Mouse (Mus musculus): Measurements from ENCODE around the gene Lamtor5. TPM values are rescaled to one million over a fixed set of nuclear protein-coding genes. Genes with fewer than 3 reads are reported as not detected.

Lamtor5 gene
- polyA plus RNA-seq, 2 experiments = 44.7 to 109 TPM

- no peak for ATAC-seq (ENCODE audit: insufficient read depth)
- TF ChIP-seq CTCF (IDR thresholded peaks at IDR 0.05; ENCODE audit: low read depth) (no peak), EP300 (IDR thresholded peaks at IDR 0.05; ENCODE audit: low read depth) (no peak)
- H3K27me3 ChIP-seq (ENCODE audit: control insufficient read depth, insufficient read depth, low read length) = no peaks in the 10 kb centered on the region
Measured at GRCm38 (mm10) chr3:107241389-107242094, 37.1 kb upstream of the Lamtor5 start.

DNA sequence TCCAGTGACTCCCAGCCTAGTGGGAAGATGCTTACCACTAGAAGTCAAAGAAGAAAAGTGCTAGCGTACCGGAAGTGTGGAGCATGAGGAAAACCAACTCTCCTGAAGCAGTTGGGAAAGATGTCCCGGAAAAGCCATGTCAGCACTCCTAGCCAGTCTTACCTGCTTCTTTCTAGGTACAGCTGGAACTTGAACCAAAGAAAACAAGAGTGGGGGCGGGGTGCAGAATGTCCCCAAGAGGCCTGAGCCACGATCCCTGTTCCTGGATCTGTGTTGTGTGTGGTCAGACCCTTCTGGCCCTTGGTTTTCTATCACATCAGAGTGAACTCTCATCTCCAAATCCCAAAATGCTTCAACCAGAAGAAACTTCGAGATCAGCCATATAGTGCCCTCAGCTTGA is 31.8 kb upstream of the Lamtor5 start:
- H3K4me1 ChIP-seq (replicated peaks; ENCODE audit: control insufficient read depth in 2 of 2, insufficient read depth in 2 of 2, low read length in 1 of 2) = no peaks in the 10 kb centered on the region
- no peak overlapping the region for H3K27ac ChIP-seq
- TF ChIP-seq CTCF (IDR thresholded peaks at IDR 0.05; ENCODE audit: low read depth) = no peak
- no peak for TF ChIP-seq EP300 (IDR thresholded peaks at IDR 0.05; ENCODE audit: low read depth)
- H3K36me3 ChIP-seq (replicated peaks; ENCODE audit: control insufficient read depth, insufficient read depth, low read depth) = no peaks in the 10 kb centered on the region
- no peaks in the 10 kb centered on the region for H3K27me3 ChIP-seq (ENCODE audit: control insufficient read depth, insufficient read depth, low read length)
- no peak overlapping the region for H3K9ac ChIP-seq (replicated peaks)
- 62% methylated on average over 6 of the region's 6 CpGs for WGBS (ENCODE audit: insufficient replicate concordance)
- no peak overlapping the region for H3K4me3 ChIP-seq (ENCODE audit: insufficient read depth in 1 of 2, low read depth in 2 of 2, low read length in 2 of 2)
- no peaks in the 10 kb centered on the region for H3K9me3 ChIP-seq (ENCODE audit: control insufficient read depth, low read length)
- no peak overlapping the region for H3K4me2 ChIP-seq (ENCODE audit: low read depth)
- ATAC-seq (ENCODE audit: insufficient read depth) (no peak), DNase-seq (ENCODE audit: low read depth in 3 of 3, low spot score in 3 of 3) (no peak)

More at GRCm38 (mm10) chr3:107241389-107242094, 37.1 kb upstream of the Lamtor5 start:
- Histone ChIP-seq H3K4me1 (replicated peaks; ENCODE audit: control insufficient read depth in 2 of 2, insufficient read depth in 2 of 2, low read length in 1 of 2) (no peaks in the 10 kb centered on the region), H3K9me3 (ENCODE audit: control insufficient read depth, low read length) (no peaks in the 10 kb centered on the region), H3K9ac (replicated peaks) (no peak overlapping the region), H3K4me3 (ENCODE audit: insufficient read depth in 1 of 2, low read depth in 2 of 2, low read length in 2 of 2) (no peak overlapping the region), H3K36me3 (replicated peaks; ENCODE audit: control insufficient read depth, insufficient read depth, low read depth) (no peaks in the 10 kb centered on the region), H3K27ac (no peak overlapping the region), H3K4me2 (ENCODE audit: low read depth) (no peak overlapping the region)
- DNase-seq (ENCODE audit: low read depth in 3 of 3, low spot score in 3 of 3) = no peak
- WGBS (ENCODE audit: insufficient replicate concordance) = 40% methylated on average over 14 of the region's 14 CpGs

DNA sequence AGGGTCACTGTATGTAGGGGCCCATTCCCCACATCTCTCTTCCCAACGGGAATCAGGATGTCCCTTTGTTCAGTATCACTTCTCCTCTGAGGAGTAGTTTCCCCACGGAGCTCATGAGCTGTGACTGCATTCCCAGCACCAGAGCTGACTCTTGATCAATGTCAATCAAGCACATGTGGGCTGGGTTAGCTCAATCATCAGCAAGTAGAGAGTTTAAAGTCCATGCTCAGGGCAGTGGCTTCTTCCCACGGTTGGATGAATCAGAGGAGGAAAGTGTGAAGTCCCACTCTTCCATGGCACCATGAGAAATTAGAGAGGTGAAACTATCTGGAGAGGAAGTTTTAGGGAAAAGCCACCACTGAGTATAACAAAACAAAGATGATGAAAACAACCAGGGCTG is 29.6 kb upstream of the Lamtor5 start:
- DNase-seq (ENCODE audit: low read depth in 3 of 3, low spot score in 3 of 3) (no peak), ATAC-seq (ENCODE audit: insufficient read depth) (no peak)
- TF ChIP-seq EP300 (IDR thresholded peaks at IDR 0.05; ENCODE audit: low read depth) (no peak), CTCF (IDR thresholded peaks at IDR 0.05; ENCODE audit: low read depth) (no peak)
- WGBS (ENCODE audit: insufficient replicate concordance) = 37% methylated on average over 3 of the region's 3 CpGs
- H3K4me3 ChIP-seq (ENCODE audit: insufficient read depth in 1 of 2, low read depth in 2 of 2, low read length in 2 of 2) = no peak overlapping the region
- H3K36me3 ChIP-seq (replicated peaks; ENCODE audit: control insufficient read depth, insufficient read depth, low read depth) = no peaks in the 10 kb centered on the region
- H3K9me3 ChIP-seq (ENCODE audit: control insufficient read depth, low read length) = no peaks in the 10 kb centered on the region
- no peak overlapping the region for H3K9ac ChIP-seq (replicated peaks)
- no peak overlapping the region for H3K27ac ChIP-seq
- H3K4me1 ChIP-seq (replicated peaks; ENCODE audit: control insufficient read depth in 2 of 2, insufficient read depth in 2 of 2, low read length in 1 of 2) = no peaks in the 10 kb centered on the region
- no peak overlapping the region for H3K4me2 ChIP-seq (ENCODE audit: low read depth)
- no peaks in the 10 kb centered on the region for H3K27me3 ChIP-seq (ENCODE audit: control insufficient read depth, insufficient read depth, low read length)

GRCm38 (mm10) chr3:107250320-107250719 is 28.3 kb upstream of the Lamtor5 start:
- WGBS (ENCODE audit: insufficient replicate concordance) = 12% methylated on average over 2 of the region's 2 CpGs
- H3K27me3 ChIP-seq (ENCODE audit: control insufficient read depth, insufficient read depth, low read length) = no peaks in the 10 kb centered on the region
- no peak for DNase-seq (ENCODE audit: low read depth in 3 of 3, low spot score in 3 of 3)
- ATAC-seq (ENCODE audit: insufficient read depth) = no peak
- H3K36me3 ChIP-seq (replicated peaks; ENCODE audit: control insufficient read depth, insufficient read depth, low read depth) = no peaks in the 10 kb centered on the region
- no peak overlapping the region for H3K9ac ChIP-seq (replicated peaks)
- TF ChIP-seq CTCF (IDR thresholded peaks at IDR 0.05; ENCODE audit: low read depth) = no peak
- TF ChIP-seq EP300 (IDR thresholded peaks at IDR 0.05; ENCODE audit: low read depth) = no peak
- no peaks in the 10 kb centered on the region for H3K9me3 ChIP-seq (ENCODE audit: control insufficient read depth, low read length)
- H3K4me2 ChIP-seq (ENCODE audit: low read depth) = no peak overlapping the region
- no peak overlapping the region for H3K27ac ChIP-seq
- H3K4me1 ChIP-seq (replicated peaks; ENCODE audit: control insufficient read depth in 2 of 2, insufficient read depth in 2 of 2, low read length in 1 of 2) = no peaks in the 10 kb centered on the region
- no peak overlapping the region for H3K4me3 ChIP-seq (ENCODE audit: insufficient read depth in 1 of 2, low read depth in 2 of 2, low read length in 2 of 2)

DNA sequence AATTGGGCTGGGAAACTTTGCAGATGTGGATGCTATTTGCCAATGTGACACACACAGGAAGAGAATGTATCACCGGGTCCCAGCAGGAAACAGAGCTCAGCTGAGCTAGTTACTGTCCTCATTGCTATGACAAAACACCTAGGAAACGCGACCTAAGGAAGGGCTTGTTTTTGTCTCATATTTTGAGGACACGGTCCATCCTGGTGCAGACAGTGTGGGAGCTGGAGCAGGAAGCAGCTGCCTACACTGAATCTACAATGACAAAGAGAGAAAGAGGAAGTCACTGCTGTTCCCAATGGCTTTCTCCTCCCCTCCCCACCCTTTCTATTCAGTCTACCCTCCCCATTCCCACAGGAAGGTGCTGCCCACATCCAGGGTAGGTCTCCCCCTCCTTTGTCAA is 26.6 kb upstream of the Lamtor5 start:
- no peak for ATAC-seq (ENCODE audit: insufficient read depth)
- no peaks in the 10 kb centered on the region for H3K9me3 ChIP-seq (ENCODE audit: control insufficient read depth, low read length)

More for the DNA sequence above, 26.6 kb upstream of the Lamtor5 start:
- no peak for DNase-seq (ENCODE audit: low read depth in 3 of 3, low spot score in 3 of 3)
- Histone ChIP-seq H3K9ac (replicated peaks) (no peak overlapping the region), H3K27ac (no peak overlapping the region), H3K4me2 (ENCODE audit: low read depth) (no peak overlapping the region), H3K4me1 (replicated peaks; ENCODE audit: control insufficient read depth in 2 of 2, insufficient read depth in 2 of 2, low read length in 1 of 2) (no peaks in the 10 kb centered on the region), H3K4me3 (ENCODE audit: insufficient read depth in 1 of 2, low read depth in 2 of 2, low read length in 2 of 2) (no peak overlapping the region), H3K36me3 (replicated peaks; ENCODE audit: control insufficient read depth, insufficient read depth, low read depth) (no peaks in the 10 kb centered on the region), H3K27me3 (ENCODE audit: control insufficient read depth, insufficient read depth, low read length) (no peaks in the 10 kb centered on the region)
- WGBS (ENCODE audit: insufficient replicate concordance) = 12% methylated on average over 4 of the region's 4 CpGs
- TF ChIP-seq CTCF (IDR thresholded peaks at IDR 0.05; ENCODE audit: low read depth) (no peak), EP300 (IDR thresholded peaks at IDR 0.05; ENCODE audit: low read depth) (no peak)
